Mouse (Mus musculus): ENCODE data around the gene Afap1. TPM values are rescaled to one million over a fixed set of nuclear protein-coding genes. Genes with fewer than 3 reads are reported as not detected.

Gene Afap1
- total and polyA plus RNA-seq, 3 experiments: 0.03 to 0.04 TPM; not detected in 1

- no peaks in the 10 kb centered on the region for H3K4me1 ChIP-seq (ENCODE audit: control insufficient read depth in 1 of 2, insufficient read depth in 2 of 2, low read length in 2 of 2)
- no peak overlapping the region for H3K4me3 ChIP-seq (ENCODE audit: control insufficient read depth in 1 of 2, insufficient read depth in 1 of 2, low read depth in 2 of 2, low read length in 2 of 2)
- TF ChIP-seq POLR2A (IDR thresholded peaks at IDR 0.05; ENCODE audit: control insufficient read depth in 1 of 2, insufficient read depth in 1 of 2, low read depth in 1 of 2, low read length in 2 of 2, poor library complexity in 1 of 2): no peak
- no peak for TF ChIP-seq MAZ (IDR thresholded peaks at IDR 0.05; ENCODE audit: low read depth, low read length)
- no peak for TF ChIP-seq UBTF (IDR thresholded peaks at IDR 0.05; ENCODE audit: borderline replicate concordance, insufficient read depth, low read depth, low read length)
- no peak for TF ChIP-seq HCFC1 (IDR thresholded peaks at IDR 0.05; ENCODE audit: low read depth, low read length)
- TF ChIP-seq E2F4 (IDR thresholded peaks at IDR 0.05; ENCODE audit: borderline replicate concordance, low read depth, low read length): no peak
- TF ChIP-seq KAT2A (conservative IDR thresholded peaks at IDR 0.05; ENCODE audit: low read depth, low read length): no peak
- no peak for TF ChIP-seq MXI1 (IDR thresholded peaks at IDR 0.05; ENCODE audit: low read depth, low read length)
- no peak for TF ChIP-seq POLR2AphosphoS2 (IDR thresholded peaks at IDR 0.05; ENCODE audit: low read length)
- no peak for TF ChIP-seq ETS1 (IDR thresholded peaks at IDR 0.05; ENCODE audit: low read depth, low read length)
- no peak for TF ChIP-seq ZNF384 (IDR thresholded peaks at IDR 0.05; ENCODE audit: low read depth, low read length)
- TF ChIP-seq CHD1 (IDR thresholded peaks at IDR 0.05; ENCODE audit: low read depth, low read length): no peak
- no peak for TF ChIP-seq MEF2A (IDR thresholded peaks at IDR 0.05; ENCODE audit: extremely low read depth, insufficient replicate concordance, low read depth, low read length, poor library complexity, severe bottlenecking)
- no peak for TF ChIP-seq GATA1 (IDR thresholded peaks at IDR 0.05; ENCODE audit: low read depth, low read length)
- no peak for TF ChIP-seq JUND (IDR thresholded peaks at IDR 0.05; ENCODE audit: low read depth, low read length)
- no peak for TF ChIP-seq MYC (IDR thresholded peaks at IDR 0.05; ENCODE audit: low read depth, low read length)
- no peak for TF ChIP-seq EP300 (IDR thresholded peaks at IDR 0.05; ENCODE audit: low read depth in 1 of 2, low read length in 2 of 2)
- no peak for DNase-seq (ENCODE audit: low read depth, low spot score)
- H3K27me3 ChIP-seq (ENCODE audit: control insufficient read depth in 1 of 2, insufficient read depth in 2 of 2, low read length in 2 of 2): no peaks in the 10 kb centered on the region
- H3K27ac ChIP-seq (ENCODE audit: control insufficient read depth, low read depth, low read length): no peak overlapping the region
- no peaks in the 10 kb centered on the region for H3K79me2 ChIP-seq (ENCODE audit: control insufficient read depth, insufficient read depth, low read length, poor library complexity)
- H3K36me3 ChIP-seq (ENCODE audit: control insufficient read depth in 1 of 2, insufficient read depth in 2 of 2, low read length in 2 of 2): no peaks in the 10 kb centered on the region
- H3K9me3 ChIP-seq (replicated peaks; ENCODE audit: insufficient read depth, low read length): no peaks in the 10 kb centered on the region
- no peak overlapping the region for H3K9ac ChIP-seq (ENCODE audit: control insufficient read depth, low read depth, low read length, poor library complexity, severe bottlenecking)
Measured at GRCm38 (mm10) chr5:35916666-35917065, 23.5 kb downstream of the Afap1 start.

GRCm38 (mm10) chr5:35918387-35918786 is 25.3 kb downstream of the Afap1 start:
- no peak for DNase-seq (ENCODE audit: low read depth, low spot score)
- no peaks in the 10 kb centered on the region for H3K4me1 ChIP-seq (ENCODE audit: control insufficient read depth in 1 of 2, insufficient read depth in 2 of 2, low read length in 2 of 2)
- H3K79me2 ChIP-seq (ENCODE audit: control insufficient read depth, insufficient read depth, low read length, poor library complexity): no peaks in the 10 kb centered on the region
- H3K4me3 ChIP-seq (ENCODE audit: control insufficient read depth in 1 of 2, insufficient read depth in 1 of 2, low read depth in 2 of 2, low read length in 2 of 2): no peak overlapping the region
- no peaks in the 10 kb centered on the region for H3K36me3 ChIP-seq (ENCODE audit: control insufficient read depth in 1 of 2, insufficient read depth in 2 of 2, low read length in 2 of 2)
- no peaks in the 10 kb centered on the region for H3K27me3 ChIP-seq (ENCODE audit: control insufficient read depth in 1 of 2, insufficient read depth in 2 of 2, low read length in 2 of 2)
- no peak overlapping the region for H3K27ac ChIP-seq (ENCODE audit: control insufficient read depth, low read depth, low read length)
- no peak overlapping the region for H3K9ac ChIP-seq (ENCODE audit: control insufficient read depth, low read depth, low read length, poor library complexity, severe bottlenecking)
- no peaks in the 10 kb centered on the region for H3K9me3 ChIP-seq (replicated peaks; ENCODE audit: insufficient read depth, low read length)
- TF ChIP-seq ZKSCAN1 (IDR thresholded peaks at IDR 0.05; ENCODE audit: low read depth, low read length): no peak
- TF ChIP-seq BHLHE40 (IDR thresholded peaks at IDR 0.05; ENCODE audit: borderline replicate concordance, low read depth, low read length): no peak
- no peak for TF ChIP-seq ETS1 (IDR thresholded peaks at IDR 0.05; ENCODE audit: low read depth, low read length)
- TF ChIP-seq TBP (IDR thresholded peaks at IDR 0.05; ENCODE audit: low read depth, low read length): no peak
- TF ChIP-seq ZMIZ1 (IDR thresholded peaks at IDR 0.05; ENCODE audit: low read depth, low read length): no peak
- no peak for TF ChIP-seq TCF12 (IDR thresholded peaks at IDR 0.05; ENCODE audit: low read depth, low read length)
- TF ChIP-seq MYB (IDR thresholded peaks at IDR 0.05; ENCODE audit: low read depth, low read length): no peak
- TF ChIP-seq MAX (IDR thresholded peaks at IDR 0.05; ENCODE audit: low read length): no peak
- TF ChIP-seq MXI1 (IDR thresholded peaks at IDR 0.05; ENCODE audit: low read depth, low read length): no peak
